Mouse (Mus musculus): ENCODE data around the gene Polr1a.

Polr1a gene

DNA sequence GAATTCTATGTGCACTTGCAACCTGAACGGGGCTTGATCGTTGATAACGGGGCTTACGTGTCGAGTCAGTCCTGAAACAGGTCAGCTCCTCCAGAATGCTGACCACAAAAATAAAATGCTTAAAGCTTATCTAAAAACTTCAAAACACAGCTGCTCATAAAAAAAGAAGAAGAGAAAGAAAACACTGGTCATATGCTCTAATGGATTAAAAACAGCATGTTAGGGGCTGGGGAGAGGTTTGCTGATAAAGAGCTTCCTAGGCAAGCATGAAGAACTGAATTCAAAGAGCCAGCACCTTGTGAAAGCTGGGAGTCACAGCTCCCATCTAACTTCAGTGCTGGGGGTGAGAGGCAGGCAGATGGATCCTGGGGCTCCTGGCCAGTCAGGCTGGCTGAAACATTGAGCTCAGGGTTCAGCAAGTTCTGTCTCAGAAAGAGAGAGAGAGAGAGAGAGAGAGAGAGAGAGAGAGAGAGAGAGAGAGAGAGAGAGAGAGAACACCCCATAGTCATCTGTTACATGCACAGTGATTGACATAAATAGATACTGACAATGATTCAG lies 92.4 kb downstream of the Polr1a start:
- no peak for DNase-seq

DNA sequence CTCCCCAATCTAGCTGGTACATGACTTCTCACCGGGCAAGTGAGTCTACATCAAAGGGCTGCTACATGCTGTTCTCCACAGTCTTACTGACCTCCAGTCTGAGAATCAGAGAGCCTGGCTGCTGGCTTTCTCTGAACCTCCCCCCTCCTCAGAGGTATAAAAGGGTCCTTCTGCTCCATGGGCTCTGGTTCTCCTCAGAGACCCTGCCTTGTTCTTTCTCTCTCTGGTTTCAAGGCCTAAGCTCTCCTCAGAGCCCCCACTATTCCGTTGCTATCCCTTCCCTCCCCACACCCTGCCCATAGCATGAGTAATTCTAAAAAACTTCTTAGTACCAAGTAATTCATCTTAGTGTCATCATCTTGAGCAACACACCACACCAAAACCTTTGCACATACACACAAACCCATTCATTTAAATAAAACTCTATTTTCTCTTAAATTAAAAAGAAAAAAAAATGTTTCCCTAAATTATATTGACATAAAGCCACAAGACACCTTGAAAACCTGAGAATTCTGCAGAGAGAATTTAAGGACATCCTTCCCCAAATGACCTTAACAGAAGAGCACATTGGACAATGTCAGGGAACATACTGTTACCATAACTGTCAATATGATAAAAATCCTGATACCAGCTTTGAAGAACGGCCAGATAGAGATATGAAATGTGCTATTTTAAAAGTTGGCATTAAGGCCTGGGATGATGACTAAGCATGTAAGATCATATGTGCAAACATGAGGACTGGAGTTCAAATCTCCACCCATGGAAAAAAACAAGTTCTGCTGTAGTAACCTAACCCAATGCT lies 98.8 kb downstream of the Polr1a start:
- DNase-seq: no peak

DNA sequence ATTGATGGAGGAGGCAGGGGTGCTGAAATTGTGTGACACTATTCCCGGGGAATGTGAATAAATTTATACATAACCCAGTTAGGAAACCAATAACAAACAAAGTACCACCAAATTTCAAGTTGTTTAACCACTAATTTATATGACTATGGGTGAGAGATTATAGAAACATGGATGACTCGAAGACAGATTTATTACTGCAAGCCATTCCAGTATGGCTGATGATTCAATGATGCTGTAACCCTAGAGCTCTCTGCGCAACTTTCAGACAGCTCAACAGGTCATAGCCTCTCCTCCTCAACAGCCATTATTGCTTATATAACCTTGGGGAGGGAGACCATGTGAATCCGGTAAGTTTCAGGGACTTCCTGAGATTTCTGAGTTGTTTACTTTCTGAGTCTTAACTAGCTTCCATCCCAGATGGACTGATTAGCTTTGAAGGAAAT lies 99.4 kb downstream of the Polr1a start:
- DNase-seq: no peak

DNA sequence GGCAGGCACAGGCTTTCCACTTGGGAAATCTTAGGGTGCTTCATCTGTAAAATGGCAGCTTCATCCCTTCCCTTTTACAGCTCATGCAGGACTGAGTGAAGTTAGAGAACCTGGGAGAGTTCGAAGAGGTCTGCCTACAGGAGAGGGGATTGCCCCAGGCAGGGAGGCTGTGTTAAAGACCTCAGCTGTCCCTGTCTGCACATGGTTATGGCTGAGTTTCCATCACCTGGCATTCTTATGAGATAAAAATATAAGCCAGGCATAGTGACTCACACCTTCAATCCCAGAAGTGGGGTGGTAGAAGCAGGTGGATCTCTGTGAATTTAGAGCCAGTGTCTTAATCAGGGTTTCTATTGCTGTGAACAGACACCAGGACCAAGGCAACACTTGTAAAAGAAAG lies 100.6 kb downstream of the Polr1a start:
- no peak for DNase-seq

DNA sequence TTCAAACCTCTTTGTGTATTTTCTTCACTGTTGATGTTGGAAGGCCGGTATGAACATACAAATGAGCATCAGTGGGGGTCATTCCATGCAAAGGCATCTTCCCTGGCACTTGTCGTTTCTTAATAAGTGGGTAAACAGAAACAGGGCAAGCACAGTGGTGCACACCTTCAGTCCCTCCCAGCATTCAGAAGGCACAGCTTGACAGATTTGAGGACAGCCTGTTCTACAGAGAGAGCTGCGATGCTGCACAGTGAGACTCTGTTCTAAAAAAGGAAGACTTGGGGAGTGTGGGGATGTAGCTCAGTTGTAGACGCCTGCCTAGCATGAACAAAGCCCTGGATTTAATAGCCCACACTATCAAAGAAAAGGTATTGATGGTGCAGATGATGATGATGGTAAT lies 105.2 kb downstream of the Polr1a start:
- DNase-seq: no peak

DNA sequence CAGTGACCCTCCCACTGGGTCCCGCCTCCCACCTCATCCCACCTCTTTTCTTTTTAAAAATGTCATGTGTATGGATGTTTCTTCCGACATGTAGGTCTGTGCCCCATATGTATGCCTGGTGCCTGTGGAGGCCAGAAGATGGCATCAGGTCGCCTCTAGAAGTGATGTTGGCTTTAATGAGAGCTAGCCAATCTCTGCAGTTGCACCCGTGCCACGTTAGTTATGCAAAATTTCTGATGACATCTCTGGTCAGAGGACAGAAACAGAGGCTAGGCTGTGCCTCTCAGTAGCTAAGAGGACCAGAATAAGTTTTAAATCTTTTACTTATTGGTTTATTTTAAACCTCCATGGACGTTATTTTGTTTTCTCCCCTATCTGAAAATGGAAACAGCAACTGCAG lies 109.2 kb downstream of the Polr1a start:
- no peak for DNase-seq

DNA sequence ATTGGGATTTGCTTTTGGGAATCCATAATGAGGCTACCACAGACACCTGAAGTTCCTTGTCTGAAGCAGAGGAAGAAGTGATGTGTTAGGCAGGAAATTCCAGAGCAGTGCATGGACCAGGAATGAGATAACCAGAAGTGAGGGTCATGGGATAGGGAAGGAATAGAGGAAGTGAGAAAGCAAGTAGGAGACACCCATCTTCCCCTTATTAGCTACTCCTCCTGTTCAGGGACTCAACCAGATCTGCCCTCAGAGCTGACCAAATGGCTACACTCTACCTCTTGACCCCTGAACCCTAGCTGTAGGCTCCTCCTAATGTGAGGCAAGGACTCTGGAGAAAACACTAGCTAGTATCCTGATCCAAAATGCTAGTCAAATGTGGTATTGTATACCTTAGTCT lies 116.6 kb downstream of the Polr1a start:
- no peak for DNase-seq

DNA sequence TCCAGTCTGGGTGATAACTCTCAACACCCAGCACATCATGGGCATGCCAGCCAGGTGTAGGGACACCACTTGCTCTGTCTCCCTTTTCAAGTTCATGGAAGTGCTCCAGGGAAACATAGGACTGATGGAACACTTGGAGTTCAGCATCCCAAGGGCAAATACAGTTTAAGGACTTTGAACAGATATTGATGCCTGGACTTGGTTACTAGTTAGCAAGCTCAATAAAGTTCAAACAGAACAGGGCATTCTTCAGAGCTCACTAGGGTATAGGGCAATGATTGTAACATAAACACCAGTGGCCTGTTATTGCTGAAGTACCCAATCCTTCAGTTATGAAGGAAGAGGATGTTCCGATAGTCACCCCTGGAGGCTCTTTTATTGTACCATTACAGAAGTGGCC lies 119.2 kb downstream of the Polr1a start:
- DNase-seq: no peak

DNA sequence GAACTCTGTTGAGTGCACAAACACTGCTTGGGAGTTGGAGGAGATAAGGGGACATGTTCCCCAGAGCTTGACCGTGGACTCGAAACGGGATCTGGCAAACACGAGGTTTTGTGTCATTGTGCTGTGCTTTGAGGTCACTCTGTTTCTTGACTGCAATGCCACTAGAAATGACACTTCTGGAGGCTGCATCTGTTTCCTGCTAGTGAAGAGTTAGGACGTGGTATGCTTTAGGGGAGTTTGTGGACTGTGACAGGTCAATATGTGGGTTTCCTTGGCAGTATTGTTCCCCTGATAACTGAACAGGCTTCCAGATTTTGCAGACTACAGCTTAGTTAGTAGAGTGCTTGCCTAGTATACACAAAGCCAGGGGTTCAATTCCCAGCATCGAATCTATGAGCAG lies 120.8 kb downstream of the Polr1a start:
- no peak for DNase-seq
